Mouse (Mus musculus) heart, postnatal 14 days (tissue): Measurements from ENCODE around the gene Cd40lg. TPM values are rescaled to one million over a fixed set of nuclear protein-coding genes. Genes with fewer than 3 reads are reported as not detected.

Experiments
- DNase-seq, 2 experiments: peaks; one replicate each; pipeline ENCODE4 v3.0.0; 2021 to 2022
- intact Hi-C: fragments of 180-260 bp; cut with DNase I; formaldehyde crosslinking; loops from one replicate; pipeline ENCODE4 v1.15.1; 2025
- total RNA-seq, 2 experiments: library from RNA; stranded (reverse); gene quantifications; 2 replicates each; pipeline ENCODE4 v1.2.3; 2021

The Cd40lg gene
- total RNA-seq, 2 experiments from 2014 or later, result 0.17 TPM; not detected in 1

- intact Hi-C loops, result loop anchor here (5.0 kb wide), 1 partner anchor 74 kb away; no protein-coding TSS in a partner anchor
- DNase-seq, result no peak
Measured at GRCm38 (mm10) chrX:57253329-57254055, 41.5 kb downstream of the Cd40lg start.

- DNase-seq, result no peak
- intact Hi-C loops, result no loop called here
Measured at GRCm38 (mm10) chrX:57260744-57261143, 48.8 kb downstream of the Cd40lg start.

GRCm38 (mm10) chrX:57263515-57263914 is 51.6 kb downstream of the Cd40lg start:
- DNase-seq, result no peak
- intact Hi-C loops, result no loop called here

Other genes with a start within 250 kb of the Cd40lg start
- gene Brs3, start 169.1 kb upstream of the Cd40lg start, total RNA-seq, result not detected
- 10 to 100 TPM; 46.1 to 50.5 TPM for gene Htatsf1, start 158.6 kb upstream of the Cd40lg start, total RNA-seq
- gene Vgll1, start 124.0 kb upstream of the Cd40lg start, total RNA-seq, result not detected
- gene Arhgef6, start 126.6 kb downstream of the Cd40lg start, total RNA-seq, result 10 to 100 TPM; 50.7 to 63.4 TPM
- gene Rbmx, start 180.9 kb downstream of the Cd40lg start, total RNA-seq, result 10 to 100 TPM; 32.9 to 35.8 TPM
- gene Gm364, start 197.0 kb downstream of the Cd40lg start, total RNA-seq, result not detected